Mouse (Mus musculus): ENCODE results near the gene Cenph. TPM values are rescaled to one million over a fixed set of nuclear protein-coding genes. Genes with fewer than 3 reads are reported as not detected.
"Not testable (repeated sequence)": the region's sequence is repeated elsewhere in the genome, so short reads cannot be mapped to it uniquely, and the experiment has no call there.

Cenph gene
- total RNA-seq, 4 experiments from 2014 or later, result 0.38 to 0.66 (median 0.55) TPM; not detected in 1

DNA sequence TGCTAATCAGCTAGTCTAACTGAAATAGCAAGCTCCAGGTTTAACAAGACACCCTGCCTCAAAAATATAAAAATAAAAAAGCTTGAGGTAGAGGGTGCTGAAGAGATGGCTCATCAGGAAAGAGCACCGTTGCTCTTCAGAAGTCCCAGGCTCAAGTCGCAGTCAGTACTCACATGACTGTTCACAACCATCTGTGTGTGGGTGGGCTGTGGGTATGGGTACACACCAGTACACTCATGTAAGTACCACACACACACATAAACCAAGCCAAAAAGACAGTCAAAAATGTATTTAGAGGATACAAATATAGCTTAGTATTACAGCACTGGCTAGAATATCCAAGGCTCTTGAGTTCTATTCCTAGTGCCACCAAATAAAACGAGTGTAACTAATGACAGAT, 29.6 kb downstream of the Cenph start:
- no peak for DNase-seq

DNA sequence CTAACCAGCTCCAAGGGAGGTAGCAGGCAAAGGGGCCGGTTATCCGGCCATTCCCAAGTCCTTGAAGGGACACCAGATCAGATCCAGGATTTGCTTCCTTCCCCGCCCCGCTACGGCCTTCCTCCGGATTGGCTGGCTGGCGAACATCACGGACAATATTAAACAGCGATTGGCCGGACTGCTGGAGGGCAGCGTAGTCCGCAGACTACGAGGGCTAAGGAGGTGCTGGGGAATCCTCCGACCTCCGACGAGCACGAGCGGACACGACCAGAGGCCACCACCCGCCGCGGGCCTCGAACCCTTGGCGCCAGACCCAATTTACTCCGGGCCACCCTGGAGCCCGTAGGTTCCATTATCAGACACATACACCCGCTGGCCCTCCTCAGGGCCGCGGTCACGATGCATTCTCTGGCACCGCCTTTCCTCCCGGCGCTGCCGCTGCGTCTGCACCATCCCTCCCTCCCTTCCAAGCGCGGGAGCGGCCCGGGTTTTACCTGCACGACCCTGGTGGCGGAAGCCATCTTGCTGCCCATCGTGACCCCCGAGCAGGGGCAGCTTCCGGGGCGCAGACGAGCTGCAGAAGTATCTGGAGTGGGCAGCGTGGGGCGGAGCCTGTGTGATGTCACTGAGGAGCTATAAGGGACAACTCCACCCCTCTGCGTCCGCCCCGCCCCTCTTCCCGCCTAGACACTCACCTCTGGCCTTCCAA, 31.5 kb downstream of the Cenph start, which contains the start of gene Mrps36:
Gene Mrps36, minus strand, starts transcription at position 624 of the 709 bp plus-strand sequence.
- DNase-seq, result peak; percentile 94

DNA sequence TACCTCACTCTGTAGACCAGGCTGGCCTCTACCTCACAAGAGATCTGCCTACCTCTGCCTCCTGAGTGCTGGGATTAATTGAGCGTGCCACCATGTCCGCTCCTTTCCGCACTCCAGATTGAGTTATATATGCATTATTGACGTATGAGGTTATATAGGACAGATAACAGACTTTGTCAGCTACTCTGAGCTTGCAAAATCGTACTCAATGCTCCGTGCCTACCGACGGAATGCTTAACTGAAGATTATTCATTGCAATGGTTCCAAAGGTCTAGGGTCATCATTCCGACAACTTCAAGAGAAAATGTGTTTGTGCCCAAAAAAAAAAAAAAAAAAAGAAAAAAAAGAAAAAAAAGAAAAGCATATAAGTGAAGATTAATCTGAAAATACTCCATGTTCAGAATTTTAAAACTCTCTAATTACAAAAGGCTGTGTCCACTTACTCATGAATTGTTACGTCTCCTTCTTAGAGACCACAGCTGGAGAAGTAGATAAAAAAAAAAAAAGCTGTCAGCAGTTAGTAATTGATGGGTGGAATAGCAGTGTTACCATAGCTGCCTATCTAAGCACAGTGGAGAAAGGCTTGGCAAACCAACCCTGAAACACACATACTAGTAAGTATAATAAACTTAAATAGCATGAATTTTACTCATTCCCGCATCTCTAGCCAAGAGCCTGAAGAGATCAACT, 32.2 kb downstream of the Cenph start:
- DNase-seq, result no peak

DNA sequence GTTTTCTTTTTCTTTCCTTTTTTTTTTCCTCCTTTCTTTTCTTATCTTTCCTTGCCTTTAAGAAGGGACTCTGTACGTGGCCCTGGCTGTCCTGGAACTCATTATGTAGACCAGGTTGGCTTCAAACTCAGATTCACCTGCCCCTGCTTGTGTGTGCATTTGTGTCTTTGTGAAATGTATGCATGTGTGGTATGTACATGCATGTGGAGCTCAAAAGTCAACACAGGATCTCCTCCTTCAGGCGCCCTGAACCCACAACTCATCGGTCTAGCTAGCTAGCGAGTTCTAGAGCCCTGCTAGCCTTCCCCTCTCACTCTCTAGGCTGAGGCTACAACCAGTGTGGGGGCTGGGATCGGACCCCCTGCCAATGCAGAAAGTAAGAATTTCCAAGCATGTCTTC, 32.9 kb downstream of the Cenph start:
- DNase-seq, result no peak

DNA sequence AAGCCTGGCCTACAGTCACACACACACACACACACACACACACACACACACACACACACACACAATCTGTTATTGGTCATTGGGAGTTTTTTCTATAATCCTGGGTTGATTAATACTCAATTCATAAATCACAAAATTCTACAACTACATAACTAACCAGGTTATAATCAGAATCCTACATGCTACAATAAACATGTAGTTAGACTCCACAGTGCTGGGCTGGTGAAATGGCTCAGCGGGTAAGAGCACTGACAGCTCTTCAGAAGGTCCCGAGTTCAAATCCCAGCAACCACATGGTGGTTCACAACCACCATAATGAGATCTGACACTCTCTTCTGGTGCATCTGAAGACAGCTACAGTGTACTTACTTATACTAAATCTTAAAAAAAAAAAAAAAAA, 42.9 kb downstream of the Cenph start:
- DNase-seq, result no peak

DNA sequence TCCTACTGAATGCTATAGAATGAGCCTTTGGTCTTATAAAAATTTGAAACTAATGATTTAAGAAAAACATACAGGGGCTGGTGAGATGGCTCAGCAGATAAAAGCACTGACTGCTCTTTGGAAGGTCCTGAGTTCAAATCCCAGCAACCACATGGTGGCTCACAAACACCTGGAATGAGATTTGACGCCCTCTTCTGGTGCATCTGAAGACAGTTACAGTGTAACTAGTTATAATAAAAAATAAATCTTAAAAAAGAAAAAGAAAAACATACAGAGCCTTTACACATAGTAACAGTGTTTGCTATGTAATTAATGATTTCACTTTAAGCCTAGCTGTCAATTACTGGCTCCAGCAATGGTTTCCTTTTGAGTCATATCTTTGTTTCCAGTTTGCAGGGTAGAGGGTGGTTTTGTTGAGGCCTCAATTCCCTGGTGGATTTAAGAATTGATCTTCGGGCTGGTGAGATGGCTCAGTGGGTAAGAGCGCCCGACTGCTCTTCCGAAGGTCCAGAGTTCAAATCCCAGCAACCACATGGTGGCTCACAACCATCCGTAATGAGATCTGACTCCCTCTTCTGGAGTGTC, 44.1 kb downstream of the Cenph start:
- DNase-seq, result not testable (repeated sequence)

DNA sequence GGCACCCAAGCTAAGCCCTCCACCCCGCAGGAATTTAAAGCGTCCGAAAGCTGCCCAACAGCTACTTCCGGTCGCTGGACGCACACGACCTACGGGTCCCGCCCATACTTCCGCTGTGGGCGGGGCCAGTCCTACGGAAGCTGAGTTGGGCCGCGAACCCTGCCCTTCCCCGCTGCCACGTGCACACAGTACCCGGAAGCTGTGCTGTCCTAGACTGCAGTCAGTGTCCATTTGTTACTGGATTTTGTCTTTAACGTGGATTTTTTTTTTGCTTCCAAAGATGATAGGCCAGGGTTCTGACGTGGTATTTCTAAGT, 44.9 kb downstream of the Cenph start, which contains the start of gene Cdk7:
Gene Cdk7, minus strand, starts transcription at position 79 of the 316 bp plus-strand sequence.
- DNase-seq, result peak; percentile 91

DNA sequence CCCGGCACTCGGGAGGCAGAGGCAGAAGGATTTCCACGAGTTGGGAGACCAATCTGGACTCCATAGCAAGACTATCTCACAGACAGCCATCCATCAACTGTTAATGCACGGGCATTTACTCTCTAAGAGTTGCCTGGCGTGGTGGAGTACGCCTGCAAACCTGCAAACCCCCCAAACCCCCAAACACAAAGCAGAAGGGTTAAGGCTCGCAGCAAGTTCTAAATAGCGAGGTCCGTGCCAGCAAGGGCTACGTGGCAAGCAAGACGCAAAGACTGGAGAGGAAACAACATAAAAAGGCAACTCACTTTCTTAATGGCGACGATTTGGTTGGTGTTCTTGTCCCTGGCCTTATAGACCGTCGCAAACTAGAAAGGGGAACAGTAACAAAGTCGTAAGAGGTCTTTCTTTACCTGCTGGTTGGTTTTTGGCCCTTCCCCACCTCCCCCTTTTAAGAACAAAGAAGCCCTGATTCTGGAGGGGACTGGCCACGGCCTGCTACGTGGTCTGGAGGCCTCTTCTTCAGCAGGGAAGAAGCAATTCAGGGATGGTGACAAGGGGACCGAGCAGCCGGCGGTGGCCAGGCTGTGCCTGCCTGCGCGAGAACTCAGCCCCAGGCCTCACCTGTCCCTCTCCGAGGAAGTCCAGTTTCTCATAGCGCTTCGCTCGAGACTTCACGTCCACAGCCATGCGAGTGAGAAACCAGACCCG, 45.4 kb downstream of the Cenph start:
- DNase-seq, result no peak

DNA sequence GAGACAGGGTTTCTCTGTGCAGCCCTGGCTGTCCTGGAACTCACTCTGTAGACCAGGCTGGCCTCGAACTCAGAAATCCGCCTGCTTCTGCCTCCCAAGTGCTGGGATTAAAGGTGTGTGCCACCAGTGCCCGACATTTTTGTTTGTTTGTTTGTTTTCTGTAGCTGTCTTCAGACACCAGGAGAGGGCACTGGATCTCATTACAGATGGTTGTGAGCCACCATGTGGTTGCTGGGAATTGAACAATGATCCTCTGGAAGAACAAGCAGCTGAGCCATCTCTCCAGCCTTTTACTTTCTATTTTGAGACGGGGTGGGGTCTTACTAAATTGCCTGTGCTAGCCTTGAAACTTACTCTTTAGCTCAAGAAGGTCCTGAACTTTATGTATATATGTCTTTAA, 47.2 kb downstream of the Cenph start:
- DNase-seq, result not testable (repeated sequence)

DNA sequence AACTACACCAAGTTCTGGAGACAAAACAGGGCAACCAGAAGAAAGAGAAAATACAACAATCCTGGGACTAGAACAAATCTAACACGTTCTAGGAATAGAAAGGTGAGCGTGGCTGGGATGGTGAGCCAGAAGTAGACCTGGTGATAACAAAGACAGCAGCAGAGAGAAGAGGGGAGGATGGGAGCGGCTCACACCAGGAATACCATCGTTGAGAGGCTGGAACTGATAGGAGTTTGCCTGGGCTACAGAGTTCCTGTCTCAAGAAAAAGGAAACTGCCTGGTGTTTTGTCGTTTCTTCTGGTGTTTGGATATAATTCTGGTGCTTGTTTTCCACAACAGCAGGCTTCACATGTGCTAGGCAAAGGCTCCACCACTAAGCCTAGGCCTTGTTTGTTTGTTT, 47.6 kb downstream of the Cenph start:
- DNase-seq, result no peak

DNA sequence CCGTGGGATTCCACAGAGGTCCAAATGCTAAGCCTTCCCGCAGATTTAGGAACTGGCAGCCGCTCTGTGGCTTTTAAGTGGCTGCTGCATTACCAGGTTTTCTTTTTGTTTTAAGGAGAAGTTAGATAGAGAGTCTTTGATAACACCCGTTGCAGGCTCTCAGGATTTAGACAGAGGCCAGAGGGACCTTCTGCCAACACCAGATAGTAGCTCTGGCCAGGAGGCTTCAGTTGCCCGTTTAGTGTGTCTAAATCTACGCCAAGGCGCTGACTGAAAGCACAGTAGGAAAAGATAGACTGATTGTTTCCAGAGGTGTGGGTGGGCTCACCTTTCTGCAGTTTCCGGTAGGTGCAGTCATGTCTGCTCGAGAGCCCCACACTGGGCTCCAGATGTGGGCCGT, 50.5 kb downstream of the Cenph start:
- no peak for DNase-seq

DNA sequence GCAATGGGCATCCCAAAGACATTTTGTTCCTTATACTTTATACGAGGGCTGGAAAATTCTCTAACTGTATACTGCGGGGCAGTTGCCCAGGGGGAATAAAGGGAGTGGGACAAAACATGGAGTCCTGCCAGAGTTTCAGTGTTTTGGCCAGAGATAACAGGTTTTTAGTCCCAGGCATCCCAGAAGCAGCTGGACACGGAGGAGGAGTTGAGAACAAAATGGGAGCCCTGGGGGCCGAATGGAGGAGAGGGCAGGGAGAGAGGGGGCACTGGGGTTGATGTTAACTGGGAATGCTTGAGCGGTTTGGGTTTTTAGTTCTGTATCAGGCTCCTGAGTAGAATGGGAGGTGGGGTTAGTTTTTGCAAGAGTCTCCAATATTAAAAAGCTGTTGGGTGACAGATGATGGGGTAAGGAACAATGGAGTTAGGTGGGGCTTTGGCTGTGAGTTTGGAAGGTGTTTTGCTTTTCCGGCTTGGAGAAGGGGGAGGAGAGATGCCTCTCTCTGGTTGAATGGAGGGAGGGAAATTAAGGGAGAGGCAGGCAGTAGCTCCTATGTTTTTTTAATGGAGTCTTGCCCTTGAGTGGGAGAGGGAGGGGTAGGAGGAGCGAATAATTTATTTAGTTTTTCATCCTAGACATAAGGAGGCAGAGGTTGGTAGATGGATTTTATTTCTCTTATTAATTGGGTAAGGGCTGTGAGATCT, 51.5 kb downstream of the Cenph start:
- no peak for DNase-seq

DNA sequence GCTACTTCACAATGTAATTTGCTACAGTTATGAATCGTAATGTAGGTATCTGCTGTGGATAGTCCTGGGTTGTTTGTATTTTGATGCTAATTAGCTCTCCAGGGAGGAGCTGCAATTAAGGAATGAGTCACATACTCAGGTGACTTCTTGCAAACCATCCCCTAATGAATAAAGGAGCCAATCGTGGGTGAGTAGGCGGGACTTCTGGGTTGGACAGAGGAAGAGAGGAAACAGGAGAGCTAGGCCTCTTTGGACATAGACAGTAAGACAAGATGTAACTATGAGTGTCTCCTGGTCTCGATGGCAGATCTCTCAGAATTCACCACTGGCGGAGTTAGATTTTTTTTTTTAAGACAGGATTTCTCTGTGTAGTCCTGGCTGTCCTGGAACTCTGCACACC, 54.0 kb downstream of the Cenph start:
- no peak for DNase-seq

DNA sequence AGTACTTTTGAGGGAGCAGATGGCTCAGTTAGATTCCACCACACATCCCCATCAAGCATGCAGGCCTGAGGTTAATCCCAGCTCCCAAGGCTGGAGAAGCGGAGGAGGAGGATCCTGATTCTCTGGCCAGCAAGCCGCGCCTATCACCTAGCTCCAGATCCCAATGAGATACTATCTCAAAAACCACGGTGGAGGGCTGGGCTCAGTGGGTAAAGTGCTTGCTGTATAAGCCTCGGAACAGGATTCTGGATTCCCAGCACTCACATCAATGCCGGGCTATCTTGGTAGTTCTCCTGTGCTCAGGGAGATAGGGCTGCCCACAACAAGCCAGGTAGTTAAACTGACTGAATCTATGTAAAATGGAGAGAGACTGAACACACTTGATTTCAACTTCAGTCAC, 60.2 kb downstream of the Cenph start:
- DNase-seq, result no peak

Other genes with a start within 250 kb of the Cenph start
- gene Ocln, start 223.2 kb downstream of the Cenph start, total RNA-seq (2022), result 10 to 100 TPM in 2 of 4 experiments, 1 to 10 TPM in 2; 6.6 to 28.6 (median 16.7) TPM
- 1 to 10 TPM in 1 of 4 experiments, under 1 TPM in 3; 0.61 to 1.4 (median 0.83) TPM for gene Marveld2, start 158.9 kb downstream of the Cenph start, total RNA-seq (2022)
- 10 to 100 TPM; 63.5 to 73.0 (median 71.1) TPM for gene Ak6, start 124.9 kb downstream of the Cenph start, total RNA-seq (2022)
- 10 to 100 TPM; 20.8 to 24.1 (median 22.3) TPM for gene Rad17, start 124.8 kb downstream of the Cenph start, total RNA-seq (2022)
- 10 to 100 TPM in 2 of 4 experiments, 1 to 10 TPM in 2; 8.3 to 15.0 (median 10.0) TPM for gene Taf9, start 124.3 kb downstream of the Cenph start, total RNA-seq (2022)
- 1 to 10 TPM in 2 of 4 experiments, under 1 TPM in 2; 0.67 to 1.6 (median 0.98) TPM for gene Ccdc125, start 106.2 kb downstream of the Cenph start, total RNA-seq (2022)
- gene Cdk7, start 45.0 kb downstream of the Cenph start, total RNA-seq (2022), result 10 to 100 TPM; 45.1 to 57.7 (median 45.5) TPM
- 100 to 1,000 TPM in 1 of 4 experiments, 10 to 100 TPM in 3; 62.7 to 106 (median 84.0) TPM for gene Mrps36, start 31.2 kb downstream of the Cenph start, total RNA-seq (2022)
- gene Ccnb1, start 10.7 kb upstream of the Cenph start, total RNA-seq (2022), result 1 to 10 TPM in 3 of 4 experiments, under 1 TPM in 1; 0.97 to 3.7 (median 2.3) TPM
- 10 to 100 TPM; 42.6 to 47.9 (median 44.9) TPM for gene Slc30a5, start 57.5 kb upstream of the Cenph start, total RNA-seq (2022)